Mouse (Mus musculus) right cerebral cortex, postnatal 25 days (tissue): Measurements from ENCODE around the gene Mas1.

Experiments used
- DNase-seq: peaks from one replicate; pipeline ENCODE4 v3.0.0; 2022

Mas1 gene

DNA sequence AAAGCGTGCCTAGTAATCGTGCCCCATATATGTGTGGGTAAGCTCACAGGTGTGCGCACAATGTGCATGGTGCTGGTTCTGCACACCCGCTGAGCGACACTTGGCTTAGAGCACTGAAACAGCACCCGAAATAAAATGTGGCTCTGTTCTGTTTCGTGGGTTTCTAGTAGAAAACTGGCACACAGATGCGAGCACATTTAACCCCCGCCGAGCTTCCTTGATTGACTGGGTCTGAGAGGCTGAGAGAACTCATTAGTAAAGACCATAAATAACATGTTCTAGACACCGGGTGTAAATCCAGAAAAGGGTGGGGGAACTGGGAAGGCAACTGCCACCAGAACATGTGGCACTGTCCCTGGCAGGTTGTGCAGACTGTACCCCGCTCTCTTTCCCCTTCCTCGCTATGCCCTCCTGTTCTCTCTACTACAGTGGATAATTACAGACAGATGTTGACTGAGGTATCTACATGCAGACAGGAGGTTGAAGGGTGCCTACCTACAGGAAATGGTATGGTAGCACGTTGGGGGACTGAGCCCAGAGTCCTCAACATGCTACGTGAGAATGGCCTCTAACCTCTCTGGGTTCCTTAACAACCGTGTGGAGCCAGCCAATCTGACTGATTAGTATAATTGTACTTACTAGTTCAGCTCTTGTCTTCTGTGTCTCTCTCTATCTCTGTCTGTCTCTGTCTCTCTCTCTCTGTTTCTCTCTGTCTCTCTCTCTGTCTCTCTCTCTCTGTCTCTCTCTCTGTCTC lies 4.5 kb upstream of the Mas1 start:
- DNase-seq, result no peak

DNA sequence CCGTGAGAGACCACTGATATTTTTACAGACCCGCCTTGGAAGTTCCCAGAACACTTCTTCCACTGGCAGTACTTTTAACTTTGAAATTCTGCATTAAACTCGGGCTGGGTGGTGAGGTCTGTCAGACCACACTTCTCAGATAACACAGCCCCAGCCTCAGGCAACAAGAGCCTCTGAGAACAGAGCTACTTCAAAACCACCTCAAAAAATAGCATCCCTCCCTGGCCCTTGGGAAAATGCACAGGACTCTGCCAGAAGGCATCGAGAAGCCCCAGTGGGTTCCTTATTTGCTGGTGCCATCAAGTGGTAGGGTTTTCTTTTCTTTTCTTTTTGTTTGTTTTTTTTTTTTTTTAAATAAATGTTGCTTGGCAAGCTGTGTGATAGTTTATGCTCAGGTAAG lies 697 bp upstream of the Mas1 start:
- DNase-seq, result no peak

DNA sequence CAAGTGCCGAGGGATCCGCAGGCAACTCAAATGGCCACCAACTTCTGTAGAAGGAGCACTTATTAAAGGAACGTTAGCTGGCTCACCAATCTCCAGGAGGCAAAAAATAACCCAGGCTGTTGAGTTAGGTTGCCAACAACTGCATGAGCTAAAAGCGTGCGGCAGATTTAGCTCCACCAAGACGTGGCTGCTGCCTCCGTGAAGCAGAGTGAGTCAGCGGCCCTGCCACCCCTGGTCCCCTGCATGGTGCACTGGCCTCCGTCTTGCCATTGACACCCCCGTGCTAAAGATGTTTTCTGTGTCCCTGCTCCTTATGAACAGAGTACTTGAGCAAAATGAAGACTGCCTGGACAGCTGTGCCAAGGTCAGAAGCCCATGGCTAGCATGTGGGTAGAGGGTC lies 1.1 kb downstream of the Mas1 start:
- peak; percentile 70 for DNase-seq

DNA sequence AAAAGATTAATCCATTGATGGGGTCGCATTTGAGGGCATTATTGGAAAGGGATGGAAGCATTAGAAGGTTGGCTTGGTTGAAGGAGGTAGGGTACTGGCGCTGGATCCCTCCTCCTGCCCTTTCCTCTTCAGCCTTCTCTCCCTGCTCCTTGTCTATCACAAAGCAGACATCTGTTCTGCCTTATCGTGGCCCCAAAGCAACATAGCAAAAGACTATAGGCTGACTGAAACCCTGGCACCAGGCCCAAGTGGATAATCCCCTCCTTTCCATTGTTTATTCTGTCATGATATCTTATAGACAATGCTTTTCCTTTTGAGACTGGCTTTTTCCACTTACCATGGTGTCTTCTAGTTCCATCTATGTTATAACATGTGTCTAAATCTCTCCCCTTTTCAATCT lies 2.5 kb downstream of the Mas1 start:
- DNase-seq, result no peak

DNA sequence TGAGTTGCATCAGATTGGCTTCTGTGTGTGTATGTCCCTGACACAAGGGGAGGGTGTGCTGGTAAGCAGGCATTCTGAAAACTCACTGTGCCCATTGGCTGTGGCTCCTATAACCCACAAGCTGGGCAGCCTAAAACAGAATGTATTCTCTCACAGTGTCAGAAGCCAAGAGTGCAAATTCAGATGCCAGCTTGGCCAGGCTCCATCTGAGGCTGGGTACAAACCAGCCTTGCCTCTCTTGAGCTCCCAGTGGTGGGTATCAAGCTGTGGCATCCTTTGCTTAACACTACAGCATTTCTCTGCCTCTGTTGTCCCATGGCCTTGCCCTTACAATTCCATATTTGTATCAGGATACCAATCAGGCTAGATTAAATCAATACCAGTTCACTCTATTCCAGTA lies 3.8 kb downstream of the Mas1 start:
- DNase-seq, result no peak

DNA sequence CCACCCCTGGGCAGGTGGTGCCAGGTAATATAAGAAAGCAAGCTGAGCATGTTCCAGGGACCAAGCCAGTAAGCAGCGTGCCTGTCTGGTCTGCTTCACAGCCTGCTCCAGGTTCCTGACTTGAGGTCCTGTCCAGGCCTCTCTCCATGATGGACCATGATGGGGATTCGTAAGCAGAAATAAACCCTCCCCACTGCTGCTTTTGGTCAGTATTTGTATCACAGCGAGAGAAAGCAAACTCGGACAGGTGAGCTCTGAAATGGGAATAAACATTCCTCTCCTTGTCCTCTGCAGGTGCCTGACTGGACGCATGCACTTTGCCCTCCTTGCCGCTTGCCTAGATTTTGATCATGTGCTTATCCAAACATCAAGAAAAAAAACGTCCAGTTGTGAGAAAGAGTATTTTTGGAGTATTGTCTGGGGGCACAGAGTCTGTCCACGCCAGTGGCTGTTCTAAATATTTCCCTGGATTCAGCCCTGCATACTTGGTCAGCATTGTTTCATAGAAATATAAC lies 8.9 kb downstream of the Mas1 start:
- no peak for DNase-seq

DNA sequence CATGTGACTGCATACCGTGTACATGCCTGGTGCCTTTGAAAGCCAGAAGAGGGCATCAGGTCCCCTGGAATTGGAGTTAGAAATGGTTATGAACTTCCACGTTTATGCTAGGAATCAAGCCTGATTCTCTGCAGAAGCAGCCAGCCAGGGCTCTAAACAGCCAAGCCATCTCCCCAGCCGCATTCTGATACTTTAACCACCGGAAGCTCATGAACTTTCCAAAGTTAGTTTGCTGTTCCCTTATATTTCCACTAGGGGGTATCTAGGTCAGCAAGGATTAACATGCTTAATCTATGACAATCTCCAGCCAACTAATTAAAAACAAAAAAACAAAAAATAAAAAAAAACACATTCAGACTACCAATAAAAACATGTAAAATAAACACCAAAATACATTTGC lies 9.9 kb downstream of the Mas1 start:
- no peak for DNase-seq

DNA sequence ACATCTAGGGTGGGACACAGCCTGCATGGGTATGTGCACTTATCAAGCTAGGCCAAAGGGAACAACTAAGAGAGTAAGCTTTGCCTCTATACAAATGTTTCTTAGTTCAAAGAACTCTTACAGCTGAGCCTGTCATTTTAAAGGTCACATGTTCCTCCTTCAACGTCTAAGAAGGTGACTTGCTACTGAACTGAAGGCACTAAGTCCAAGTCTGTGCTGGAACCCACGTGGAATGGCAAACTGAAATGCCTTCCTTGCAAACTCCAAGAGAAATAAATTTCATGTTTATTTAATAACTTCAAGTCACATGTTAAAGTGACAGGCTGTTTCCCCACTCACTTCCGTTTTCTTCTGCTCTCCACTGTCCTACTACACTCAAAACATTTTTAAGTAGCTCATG lies 10.5 kb downstream of the Mas1 start:
- no peak for DNase-seq

DNA sequence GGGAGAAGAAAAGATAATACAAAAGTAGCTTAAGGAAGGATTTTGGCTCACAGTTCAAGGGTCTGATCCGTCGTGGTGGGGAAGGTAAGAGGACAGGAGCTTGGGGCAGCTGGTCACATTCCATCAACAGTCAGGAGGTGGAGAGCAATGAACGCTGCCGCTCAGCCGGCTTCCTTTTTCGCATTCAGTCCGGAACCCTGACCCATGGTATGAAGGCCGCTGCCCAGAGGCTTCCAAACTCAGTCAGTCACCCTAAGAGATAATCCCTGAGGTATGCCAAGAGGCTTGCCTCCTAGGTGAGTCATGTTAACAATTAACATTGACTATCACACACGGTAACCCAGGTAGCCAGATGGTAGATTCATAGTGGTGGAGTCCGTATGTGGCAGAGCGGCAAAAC lies 13.6 kb downstream of the Mas1 start:
- no peak for DNase-seq

DNA sequence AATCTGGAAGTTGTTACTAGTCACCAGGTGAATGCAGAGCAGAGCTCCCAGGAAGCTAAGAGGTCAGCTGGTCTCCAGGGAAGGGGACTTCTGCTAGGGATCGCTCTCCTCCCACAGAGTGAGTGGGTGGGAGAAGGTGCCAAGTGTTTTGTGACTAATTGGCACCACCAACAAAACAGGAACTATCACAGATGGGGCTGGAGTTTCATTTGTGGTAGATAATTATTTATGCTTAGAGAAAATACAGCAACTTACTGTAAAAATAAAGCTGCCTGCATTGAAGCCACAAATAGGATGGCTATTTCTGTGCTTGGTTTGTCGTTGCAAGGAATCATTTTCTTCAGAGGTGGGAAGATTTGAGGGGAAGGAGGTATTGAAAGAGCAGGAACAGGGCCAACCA lies 14.1 kb downstream of the Mas1 start:
- peak; percentile 36 for DNase-seq

DNA sequence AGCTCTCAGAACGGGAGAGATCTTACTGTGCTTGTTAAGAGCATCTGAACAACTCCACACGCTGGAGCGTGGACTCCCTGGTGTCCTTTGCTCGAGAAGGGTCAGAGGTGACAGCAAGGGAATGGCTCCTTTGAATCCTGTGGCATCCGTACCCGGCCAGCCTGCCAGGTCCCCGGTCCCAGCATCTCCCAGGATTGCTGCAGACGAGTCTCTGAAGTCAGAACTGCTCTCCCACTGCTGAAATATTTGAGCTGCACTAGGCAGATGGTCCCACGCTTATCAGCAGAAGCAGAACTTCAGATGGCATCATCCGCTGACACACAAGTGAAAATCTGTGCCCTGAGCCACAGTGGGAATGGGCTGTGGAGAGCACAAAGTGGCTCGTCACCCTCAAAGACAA lies 16.3 kb downstream of the Mas1 start:
- peak; percentile 52 for DNase-seq

DNA sequence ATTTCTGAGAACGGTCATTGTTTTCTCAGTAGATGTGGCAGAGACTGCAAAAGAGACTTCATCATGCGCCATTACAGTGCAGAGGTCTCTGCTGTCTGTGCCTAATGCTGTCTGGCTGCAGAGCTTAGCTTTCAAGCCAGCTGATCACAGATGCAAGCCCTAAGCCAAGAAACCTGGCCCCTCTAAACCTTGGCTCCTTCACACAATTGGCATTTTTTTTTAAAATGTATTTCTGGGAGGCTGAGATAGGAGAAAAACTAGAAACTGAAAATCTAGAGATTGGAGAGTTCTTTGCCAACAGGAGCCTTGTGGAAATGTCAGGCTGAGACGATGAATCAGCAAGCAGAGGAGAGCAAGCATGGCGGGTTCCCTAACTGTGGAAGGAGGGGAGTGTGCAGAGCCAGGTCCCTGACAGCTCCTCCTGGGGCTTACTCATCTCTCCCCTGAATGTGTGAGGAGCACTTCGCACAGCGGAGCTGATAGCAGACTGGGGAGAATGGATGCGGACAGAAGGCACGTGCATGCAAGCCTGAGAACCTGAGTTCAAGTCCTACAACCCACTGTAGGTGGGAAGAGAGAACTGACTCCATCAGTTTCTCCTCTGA lies 18.1 kb downstream of the Mas1 start:
- DNase-seq, result peak; percentile 66

DNA sequence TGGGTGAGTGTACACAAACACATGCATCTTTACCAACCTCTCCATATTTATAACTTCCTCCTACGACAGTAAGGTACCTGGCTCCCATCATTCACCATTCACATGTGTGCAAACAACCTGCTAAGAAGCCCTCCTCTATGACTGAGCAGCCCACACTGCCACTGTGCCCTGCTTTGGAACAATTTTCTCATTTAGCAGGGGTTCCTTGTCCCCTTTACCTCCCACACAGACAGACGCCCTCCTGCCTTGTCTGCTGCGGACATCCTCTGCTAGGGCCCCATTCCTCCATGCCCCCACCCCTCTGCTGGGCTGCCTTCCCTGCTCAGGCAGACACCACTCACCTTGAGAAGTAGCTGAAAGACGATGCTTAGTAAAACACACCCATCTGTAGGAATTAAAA lies 20.2 kb downstream of the Mas1 start:
- DNase-seq, result no peak

DNA sequence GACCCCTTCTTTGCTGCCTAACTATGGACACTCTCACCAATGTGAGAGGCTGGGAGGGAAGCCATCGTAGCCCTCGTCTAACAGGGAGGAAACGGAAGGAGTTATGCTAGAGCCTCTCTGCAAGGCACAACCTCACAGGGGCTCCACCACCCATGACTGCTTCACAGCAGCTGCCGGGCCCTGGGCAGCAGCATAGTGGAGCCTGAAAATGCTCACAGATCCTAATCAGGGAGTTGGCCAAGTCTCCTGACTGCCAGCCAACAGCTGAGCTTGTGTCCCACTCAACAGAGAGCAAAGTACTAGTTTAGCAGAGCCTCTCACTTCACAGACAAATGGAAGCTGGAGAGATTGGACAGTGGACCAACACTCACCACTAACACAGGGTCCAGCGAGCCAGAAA lies 21.5 kb downstream of the Mas1 start:
- DNase-seq, result peak; percentile 55

DNA sequence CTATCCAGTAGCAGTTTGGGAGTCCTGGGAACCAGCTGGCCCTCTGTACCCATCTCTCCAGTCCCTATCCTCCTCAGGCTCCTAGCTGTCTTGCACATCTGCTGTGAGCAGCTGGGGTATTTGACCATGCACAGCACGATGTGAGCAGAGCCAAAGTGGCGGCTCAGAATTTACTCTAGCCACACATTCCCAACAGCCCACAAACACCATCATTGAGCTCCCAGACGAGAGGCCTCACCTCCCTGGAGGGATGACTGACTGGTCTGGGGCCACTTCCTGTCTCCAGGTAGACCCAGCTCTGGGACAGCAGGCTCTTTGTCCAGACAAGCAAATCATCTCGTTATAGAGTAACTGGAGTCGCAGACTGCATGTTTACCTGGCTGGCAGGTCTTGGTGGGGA lies 22.1 kb downstream of the Mas1 start:
- no peak for DNase-seq

DNA sequence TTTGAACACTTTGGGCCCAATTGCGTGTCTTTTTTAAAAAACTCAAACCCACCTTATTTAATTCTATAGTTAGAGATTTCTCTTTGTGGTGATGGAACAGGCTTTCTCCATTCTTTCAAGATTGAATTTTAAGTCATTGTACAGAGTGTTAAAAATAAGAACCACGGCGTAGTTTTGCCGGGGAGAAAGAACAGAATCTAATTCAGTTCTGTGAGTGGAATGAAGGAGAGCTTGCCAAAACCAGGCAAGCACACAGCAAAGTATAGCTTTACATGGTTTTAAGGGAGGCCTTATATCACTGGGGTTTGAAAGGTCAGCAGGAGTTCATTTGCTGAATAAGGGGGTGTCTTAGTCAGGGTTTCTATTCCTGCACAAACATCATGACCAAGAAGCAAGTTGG lies 23.4 kb downstream of the Mas1 start:
- DNase-seq, result no peak

DNA sequence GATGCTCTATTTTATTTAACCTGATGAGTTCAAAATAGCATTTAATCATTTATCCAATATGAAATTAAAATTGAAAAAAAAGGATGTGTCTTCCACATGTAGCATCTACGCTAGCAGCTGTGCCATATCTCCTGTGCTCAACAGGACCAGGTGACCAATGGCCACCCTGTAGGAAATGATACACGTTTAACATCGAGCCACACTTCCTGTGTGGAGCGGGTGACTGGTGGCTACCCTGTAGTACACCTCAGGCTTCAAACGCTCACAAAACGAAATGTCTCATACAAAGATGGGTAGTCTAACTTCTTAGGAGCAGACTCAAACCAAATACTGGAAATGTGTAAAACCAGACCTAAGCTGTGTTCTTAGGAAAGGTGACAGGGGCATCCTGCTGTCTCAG lies 24.1 kb downstream of the Mas1 start:
- DNase-seq, result no peak

DNA sequence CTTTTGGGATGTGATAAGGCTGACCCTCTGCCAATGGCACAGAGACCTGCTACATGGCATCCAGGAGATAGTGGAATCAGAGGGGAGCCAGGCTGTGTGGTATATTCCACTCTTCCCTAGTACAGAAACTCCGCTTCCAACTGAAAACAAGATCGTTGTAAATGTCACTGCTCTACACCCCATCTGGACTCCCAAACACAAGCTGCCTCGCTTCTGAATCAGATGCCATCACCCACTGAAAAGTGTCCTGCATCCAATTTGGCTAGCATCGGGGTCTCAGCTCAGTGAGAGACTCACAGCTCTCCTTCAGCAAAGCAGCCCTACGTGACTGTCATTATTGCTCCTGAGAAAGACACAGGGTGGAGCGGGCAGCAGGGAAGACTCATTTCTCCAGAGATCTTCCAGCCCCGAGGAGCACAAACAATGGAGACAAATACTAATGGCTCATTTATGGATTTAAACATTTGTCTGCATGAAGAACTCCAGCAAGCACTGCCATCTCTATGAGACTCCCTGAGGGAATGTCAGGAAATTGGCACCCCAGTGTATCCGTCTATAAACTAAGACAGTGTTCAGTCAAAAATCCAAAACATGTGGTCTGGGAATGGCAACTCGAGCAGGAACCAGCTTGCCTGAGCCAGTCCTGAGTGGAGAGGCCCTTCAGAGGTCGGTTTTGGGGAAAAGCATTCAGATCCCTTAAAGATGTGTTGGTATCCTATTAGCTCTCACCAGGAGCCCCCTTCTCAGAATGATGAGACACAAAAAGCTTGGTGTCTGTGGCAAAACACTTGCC lies 28.3 kb downstream of the Mas1 start:
- peak; percentile 66 for DNase-seq

DNA sequence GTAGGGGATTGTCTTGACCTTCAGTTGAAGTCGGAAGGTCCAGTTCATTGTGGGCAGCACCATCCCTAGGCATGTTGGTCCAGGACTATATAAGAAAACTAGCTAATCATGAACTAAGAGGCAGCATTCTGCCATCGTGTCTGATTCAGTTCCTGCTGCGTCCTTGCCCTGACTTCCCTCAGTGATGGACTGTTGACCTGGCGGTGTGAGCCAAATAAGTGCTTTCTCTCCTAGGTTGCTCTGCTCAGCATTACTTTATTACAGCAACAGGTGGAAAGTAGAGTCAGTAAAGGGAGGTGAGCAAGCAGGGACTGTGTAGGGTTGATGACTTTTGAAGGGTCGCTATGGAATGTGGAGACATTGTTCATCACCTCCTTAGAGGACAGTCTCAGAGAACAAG lies 32.2 kb downstream of the Mas1 start:
- DNase-seq, result no peak

DNA sequence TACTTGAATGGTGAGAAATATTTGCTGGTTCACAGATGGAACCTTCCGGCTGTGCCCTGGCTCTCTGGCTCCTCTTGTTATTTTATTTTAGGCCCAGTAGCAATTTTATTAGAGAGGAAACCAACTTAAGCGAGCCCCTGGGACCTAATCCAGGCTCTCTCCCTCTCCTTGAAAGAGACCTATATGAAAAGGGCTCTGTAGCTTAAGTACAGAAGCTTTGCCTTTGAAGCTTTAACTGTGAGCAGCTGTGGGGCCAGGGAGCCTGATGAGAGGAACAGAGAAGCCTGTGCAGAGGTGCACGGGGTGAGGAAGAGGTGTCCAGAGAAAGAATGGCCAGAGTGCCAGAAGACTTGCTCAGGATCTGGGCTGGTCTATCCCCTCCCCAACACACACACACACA lies 33.1 kb downstream of the Mas1 start:
- DNase-seq, result no peak

DNA sequence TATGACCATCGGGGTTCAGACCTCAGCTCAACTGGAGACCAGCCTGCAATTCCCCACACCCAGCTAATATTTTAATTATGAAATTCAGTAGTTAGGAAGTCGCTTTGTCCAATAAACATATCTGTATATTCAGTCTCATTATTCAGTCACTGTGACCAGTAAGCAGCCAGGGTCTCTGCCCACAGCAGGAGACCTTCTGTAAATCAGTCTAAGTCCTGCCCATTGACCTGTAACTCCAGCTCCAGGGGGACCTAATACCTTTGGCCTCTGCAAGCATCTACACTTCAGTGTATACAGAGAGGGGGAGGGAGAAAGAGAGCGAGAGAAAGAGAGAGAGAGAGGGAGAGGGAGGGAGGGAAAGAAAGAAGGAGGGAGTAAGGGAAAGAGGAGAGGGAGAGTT lies 33.6 kb downstream of the Mas1 start:
- DNase-seq, result no peak

DNA sequence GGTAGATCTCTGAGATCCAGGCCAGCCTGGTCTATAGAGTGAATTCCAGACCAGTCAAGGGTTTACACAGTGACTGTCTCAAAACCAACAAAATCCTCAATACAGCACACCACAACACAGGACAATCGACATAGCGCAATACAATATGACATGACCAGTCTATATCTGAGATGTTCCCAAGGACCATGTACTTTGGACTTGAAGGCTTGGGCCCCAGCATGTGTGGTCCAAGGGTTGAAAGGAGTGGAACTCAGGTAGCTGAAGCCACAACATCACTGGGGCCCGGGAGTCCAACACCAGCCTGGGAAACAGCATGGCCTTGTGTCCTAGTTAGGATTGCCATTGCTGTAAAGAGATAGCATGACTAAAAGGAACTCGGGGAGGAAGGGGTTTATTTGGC lies 35.3 kb downstream of the Mas1 start:
- DNase-seq, result no peak

DNA sequence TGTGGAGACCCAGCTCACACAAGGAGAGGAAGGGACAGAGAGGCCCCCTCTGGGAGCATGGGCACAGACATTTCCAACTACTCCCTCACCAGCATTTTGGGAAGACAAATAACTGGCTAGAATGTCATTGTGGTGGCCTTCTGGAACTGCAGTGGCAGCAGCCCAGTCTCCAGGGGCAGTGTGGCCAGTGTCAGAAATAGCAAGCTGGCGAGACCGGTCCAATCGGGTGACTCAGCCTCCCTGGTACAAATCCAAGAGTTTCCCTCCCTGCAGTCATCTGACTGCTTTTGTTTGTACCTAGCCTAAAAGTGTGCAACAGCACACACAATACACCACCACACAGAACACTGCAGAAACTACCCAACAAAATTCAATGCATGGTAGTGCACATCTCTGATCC lies 35.7 kb downstream of the Mas1 start:
- no peak for DNase-seq

DNA sequence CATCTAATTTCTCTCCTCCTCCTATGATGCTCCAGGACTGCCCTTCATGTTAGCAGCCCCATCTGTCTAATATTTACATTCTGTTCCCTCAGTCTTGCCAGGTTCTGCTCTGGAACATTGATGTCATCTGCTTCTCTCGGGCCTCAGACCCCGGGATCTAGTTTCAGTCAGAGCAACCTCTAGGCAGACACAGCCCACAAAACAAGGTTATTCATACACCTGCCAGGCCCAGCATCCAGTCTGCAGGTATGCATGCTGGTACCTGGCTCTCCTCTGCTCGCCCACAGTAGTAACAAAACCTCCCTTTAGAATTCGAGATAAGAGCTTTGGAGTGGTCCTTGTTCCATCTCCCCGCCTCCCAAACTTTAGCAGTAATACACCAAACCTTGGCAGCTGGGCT lies 37.6 kb downstream of the Mas1 start:
- DNase-seq, result no peak
